Mouse (Mus musculus) testis, adult 2 months (tissue): ENCODE measurements around the gene Snph. TPM values are rescaled to one million over a fixed set of nuclear protein-coding genes. Genes with fewer than 3 reads are reported as not detected.

Source experiments
- H3K27ac ChIP-seq: fragments of 200-500 bp; 2 replicates; pipeline ENCODE4 v1.5.1; 2012; ENCODE audit warnings: low read depth, low read length; ENCODE audit not compliant: control insufficient read depth, insufficient read depth
- H3K27me3 ChIP-seq: fragments of 200-500 bp; 2 replicates; pipeline ENCODE4 v1.6.1; 2012; ENCODE audit warnings: mild to moderate bottlenecking, low read length, moderate library complexity; ENCODE audit not compliant: control insufficient read depth, insufficient read depth
- H3K36me3 ChIP-seq: fragments of 200-500 bp; 2 replicates; pipeline ENCODE4 v1.6.1; 2012; ENCODE audit warnings: mild to moderate bottlenecking, low read length; ENCODE audit not compliant: control insufficient read depth, insufficient read depth
- H3K4me1 ChIP-seq: fragments of 200-500 bp; 2 replicates; pipeline ENCODE4 v1.6.1; 2012; ENCODE audit warnings: low read length; ENCODE audit not compliant: control insufficient read depth, insufficient read depth
- H3K4me3 ChIP-seq: fragments of 200-500 bp; 2 replicates; pipeline ENCODE4 v1.5.1; 2012; ENCODE audit warnings: low read depth, mild to moderate bottlenecking, low read length, moderate library complexity, mixed read lengths; ENCODE audit not compliant: control insufficient read depth
- CTCF ChIP-seq: fragments of 200-500 bp; IDR thresholded peaks from 2 replicates; pipeline ENCODE4 v1.5.1; 2012; ENCODE audit warnings: low read depth, mild to moderate bottlenecking, inconsistent platforms, low read length, moderate library complexity; ENCODE audit not compliant: control insufficient read depth, insufficient read depth, insufficient replicate concordance
- POLR2A ChIP-seq: fragments of 200-500 bp; IDR thresholded peaks from 2 replicates; pipeline ENCODE4 v1.6.1; 2012; ENCODE audit warnings: low read depth, mild to moderate bottlenecking, inconsistent platforms, low read length, moderate library complexity; ENCODE audit not compliant: control insufficient read depth
- polyA plus RNA-seq: library from polyadenylated mRNA; depleted of rRNA; stranded (reverse); fragments of >200 nt; gene quantifications from 2 replicates; pipeline ENCODE4 v1.2.3, GENCODE M21; 2012; rRNA removed

Snph gene
- polyA plus RNA-seq, 1 experiment: 0.20 TPM

- Histone ChIP-seq H3K4me1 (no peaks in the 10 kb centered on the region), H3K4me3 (no peak overlapping the region), H3K36me3 (no peaks in the 10 kb centered on the region; the same call in 1 of the 2 replicates), H3K27me3 (no peaks in the 10 kb centered on the region), H3K27ac (no peak overlapping the region)
- no peak for TF ChIP-seq POLR2A
- no peak for TF ChIP-seq CTCF
Observed at GRCm38 (mm10) chr2:151562930-151563921, 69.2 kb downstream of the Snph start.

GRCm38 (mm10) chr2:151549615-151550121 lies 82.7 kb downstream of the Snph start:
- H3K27ac ChIP-seq: no peak overlapping the region
- peaks cover 4% of the 10 kb centered on the region for H3K36me3 ChIP-seq
- no peaks in the 10 kb centered on the region for H3K27me3 ChIP-seq
- no peak overlapping the region for H3K4me3 ChIP-seq
- TF ChIP-seq CTCF: no peak
- no peak for TF ChIP-seq POLR2A
- no peaks in the 10 kb centered on the region for H3K4me1 ChIP-seq

- H3K4me1 ChIP-seq: peaks cover 6% of the 10 kb centered on the region
- peaks cover 4% of the 10 kb centered on the region for H3K36me3 ChIP-seq
- no peak overlapping the region for H3K27ac ChIP-seq
- no peaks in the 10 kb centered on the region for H3K27me3 ChIP-seq
- TF ChIP-seq CTCF: no peak
- TF ChIP-seq POLR2A: no peak
- no peak overlapping the region for H3K4me3 ChIP-seq
Observed at GRCm38 (mm10) chr2:151546571-151546970, 85.8 kb downstream of the Snph start.

- TF ChIP-seq POLR2A: no peak
- no peak for TF ChIP-seq CTCF
Observed at GRCm38 (mm10) chr2:151544673-151545072, 87.7 kb downstream of the Snph start.

GRCm38 (mm10) chr2:151543063-151543895 lies 89.1 kb downstream of the Snph start:
- Histone ChIP-seq H3K27me3 (no peaks in the 10 kb centered on the region), H3K27ac (peak overlapping the region; percentile 93), H3K4me3 (peak overlapping the region; percentile 96), H3K36me3 (peaks cover 4% of the 10 kb centered on the region), H3K4me1 (peaks cover 9% of the 10 kb centered on the region)
- no peak for TF ChIP-seq POLR2A

More at GRCm38 (mm10) chr2:151544673-151545072, 87.7 kb downstream of the Snph start:
- Histone ChIP-seq H3K4me1 (peaks cover 9% of the 10 kb centered on the region), H3K27ac (no peak overlapping the region), H3K36me3 (peaks cover 4% of the 10 kb centered on the region), H3K27me3 (no peaks in the 10 kb centered on the region), H3K4me3 (no peak overlapping the region)

- peaks cover 9% of the 10 kb centered on the region for H3K4me1 ChIP-seq
Observed at GRCm38 (mm10) chr2:151542323-151543062, 89.9 kb downstream of the Snph start, which contains the start of gene Fkbp1a. Fkbp1a (plus strand) TSS chr2:151542483.

More at GRCm38 (mm10) chr2:151542323-151543062, 89.9 kb downstream of the Snph start, which contains the start of gene Fkbp1a:
- Histone ChIP-seq H3K4me3 (peak within 1 kb of the TSS; percentile 96), H3K27me3 (no peaks in the 10 kb centered on the region), H3K36me3 (peaks cover 4% of the 10 kb centered on the region), H3K27ac (peak within 1 kb of the TSS; percentile 94)
- TF ChIP-seq POLR2A (peak; percentile 97; the same call in 1 of the 2 replicates), CTCF (no peak)

Other genes starting within 250 kb of the Snph start
- 27.5 and 32.8 TPM in 2 replicates for gene 4921509C19Rik, start 156.4 kb downstream of the Snph start, polyA plus RNA-seq
- 27.3 and 27.7 TPM in 2 replicates for gene Nsfl1c, start 138.4 kb downstream of the Snph start, polyA plus RNA-seq
- 175 and 184 TPM in 2 replicates for gene Fkbp1a, start 90.1 kb downstream of the Snph start, polyA plus RNA-seq
- gene Sdcbp2, start 60.0 kb downstream of the Snph start, polyA plus RNA-seq: 1.7 and 2.0 TPM in 2 replicates
- 0.41 and 0.62 TPM in 2 replicates for gene Rad21l, start 35.9 kb upstream of the Snph start, polyA plus RNA-seq
- 0.84 and 1.2 TPM in 2 replicates for gene Tmem74b, start 69.4 kb upstream of the Snph start, polyA plus RNA-seq
- gene Psmf1, start 111.6 kb upstream of the Snph start, polyA plus RNA-seq: 1,270 and 1,285 TPM in 2 replicates
- 0.60 and 0.78 TPM in 2 replicates for gene Rspo4, start 210.3 kb upstream of the Snph start, polyA plus RNA-seq